Mouse (Mus musculus) frontal cortex, postnatal 36 days (tissue): ENCODE measurements around the gene Galntl5.
"Not testable (repeated sequence)": the region's sequence is repeated elsewhere in the genome, so short reads cannot be mapped to it uniquely, and the experiment has no call there.

Experiments used
- DNase-seq, 2 experiments: peaks; one replicate each; pipeline ENCODE4 v3.0.0; 2022; ENCODE audit warnings: low spot score in 2 of 2

Gene Galntl5

GRCm38 (mm10) chr5:25190521-25190920 is 9.3 kb downstream of the Galntl5 start:
- no peak for DNase-seq

GRCm38 (mm10) chr5:25211872-25212271 is 30.6 kb downstream of the Galntl5 start:
- DNase-seq: peak; percentile 25 to 38

GRCm38 (mm10) chr5:25213216-25213615 is 32.0 kb downstream of the Galntl5 start:
- not testable (repeated sequence) for DNase-seq

- peak in 1 of 2 experiments; percentile 13 for DNase-seq
Observed at GRCm38 (mm10) chr5:25215006-25215405, 33.7 kb downstream of the Galntl5 start.

- DNase-seq: no peak
Observed at GRCm38 (mm10) chr5:25221604-25222003, 40.3 kb downstream of the Galntl5 start, which contains the start of gene Galnt11. Gene Galnt11, plus strand, starts transcription at chr5:25221904.

GRCm38 (mm10) chr5:25222752-25223702 is 41.8 kb downstream of the Galntl5 start, which contains the start of gene E130116L18Rik:
Gene E130116L18Rik, minus strand, starts transcription at chr5:25223153.
- DNase-seq: peak; percentile 90 to 93

- DNase-seq: not testable (repeated sequence)
Observed at GRCm38 (mm10) chr5:25224377-25224776, 43.1 kb downstream of the Galntl5 start.

- no peak for DNase-seq
Observed at GRCm38 (mm10) chr5:25243101-25243500, 61.8 kb downstream of the Galntl5 start.

- no peak for DNase-seq
Observed at GRCm38 (mm10) chr5:25245806-25246472, 64.7 kb downstream of the Galntl5 start.

- no peak for DNase-seq
Observed at GRCm38 (mm10) chr5:25246473-25246865, 65.2 kb downstream of the Galntl5 start.

GRCm38 (mm10) chr5:25247036-25247435 is 65.8 kb downstream of the Galntl5 start:
- no peak for DNase-seq

- no peak for DNase-seq
Observed at GRCm38 (mm10) chr5:25252423-25252822, 71.2 kb downstream of the Galntl5 start.

GRCm38 (mm10) chr5:25252825-25253544 is 71.7 kb downstream of the Galntl5 start:
- DNase-seq: no peak

- no peak for DNase-seq
Observed at GRCm38 (mm10) chr5:25254491-25254890, 73.2 kb downstream of the Galntl5 start.

GRCm38 (mm10) chr5:25256686-25257085 is 75.4 kb downstream of the Galntl5 start:
- DNase-seq: peak; percentile 55 to 78

GRCm38 (mm10) chr5:25261452-25261851 is 80.2 kb downstream of the Galntl5 start:
- no peak for DNase-seq

- DNase-seq: no peak
Observed at GRCm38 (mm10) chr5:25262266-25262665, 81.0 kb downstream of the Galntl5 start.

GRCm38 (mm10) chr5:25268258-25268888 is 87.1 kb downstream of the Galntl5 start:
- no peak for DNase-seq
